Comparison of ENCODE assay signal across 19 mouse cellular contexts in genomic region chr17:83379366-83379765, GRCm38 (mm10). TPM values are rescaled to one million over a fixed set of nuclear protein-coding genes. Genes with fewer than 3 reads are reported as not detected.
DNase-seq lines count a peak whose midpoint lies in the region; ATAC-seq lines count a peak whose summit lies in the region.
"Had no signal": no experiment of that assay in that cellular context is flagged by ENCODE, and none has a peak within 500 bp of the region (broad histone marks: within the 10 kb centered on the region; RNA-seq: fewer than 3 reads in every experiment).

No protein-coding gene starts in this region.

- no peak overlapping the region for H3K4me3 ChIP-seq in midbrain, embryonic 13.5 days (replicated peaks)
- no peak overlapping the region for H3K4me3 ChIP-seq in midbrain, embryonic 15.5 days
- H3K4me3 ChIP-seq: embryonic facial prominence, embryonic 13.5 days; embryonic facial prominence, embryonic 15.5 days; erythroblast, embryonic 14.5 days; forebrain, embryonic 10.5 days; forebrain, embryonic 12.5 days had no signal

- no peak overlapping the region for H3K9ac ChIP-seq in midbrain, embryonic 13.5 days (replicated peaks)
- H3K9ac ChIP-seq in midbrain, embryonic 15.5 days = no peak overlapping the region
- H3K9ac ChIP-seq: embryonic facial prominence, embryonic 13.5 days; embryonic facial prominence, embryonic 15.5 days; forebrain, embryonic 12.5 days had no signal

- H3K9me3 ChIP-seq in midbrain, embryonic 13.5 days = no peaks in the 10 kb centered on the region
- H3K9me3 ChIP-seq in midbrain, embryonic 15.5 days = no peaks in the 10 kb centered on the region
- H3K9me3 ChIP-seq: embryonic facial prominence, embryonic 13.5 days; embryonic facial prominence, embryonic 15.5 days; forebrain, embryonic 10.5 days; forebrain, embryonic 12.5 days had no signal

- no peaks in the 10 kb centered on the region for H3K27me3 ChIP-seq in midbrain, embryonic 13.5 days
- no peaks in the 10 kb centered on the region for H3K27me3 ChIP-seq in midbrain, embryonic 15.5 days (replicated peaks)
- H3K27me3 ChIP-seq: embryonic facial prominence, embryonic 13.5 days; embryonic facial prominence, embryonic 15.5 days; forebrain, embryonic 12.5 days had no signal

- H3K36me3 ChIP-seq in midbrain, embryonic 13.5 days = no peaks in the 10 kb centered on the region
- H3K36me3 ChIP-seq in midbrain, embryonic 15.5 days (replicated peaks) = no peaks in the 10 kb centered on the region
- H3K36me3 ChIP-seq: embryonic facial prominence, embryonic 13.5 days; embryonic facial prominence, embryonic 15.5 days; forebrain, embryonic 10.5 days; forebrain, embryonic 12.5 days had no signal

- H3K4me1 ChIP-seq in midbrain, embryonic 13.5 days (replicated peaks) = peaks cover 17% of the 10 kb centered on the region
- H3K4me1 ChIP-seq in midbrain, embryonic 15.5 days = peaks cover 17% of the 10 kb centered on the region

- peak; percentile 55; the same call in 1 of the 2 replicates for ATAC-seq in frontal cortex, adult (ENCODE audit: low TSS enrichment)
- ATAC-seq in midbrain, embryonic 13.5 days = no peak
- ATAC-seq in midbrain, embryonic 15.5 days (replicated peaks) = no peak; the same call in 1 of the 2 replicates

- H3K4me2 ChIP-seq in midbrain, embryonic 13.5 days (replicated peaks) = no peak overlapping the region
- H3K4me2 ChIP-seq in midbrain, embryonic 15.5 days = no peak overlapping the region
- H3K4me2 ChIP-seq: embryonic facial prominence, embryonic 13.5 days; embryonic facial prominence, embryonic 15.5 days; forebrain, embryonic 12.5 days had no signal

- 97% methylated on average over 2 of the region's 2 CpGs for WGBS in midbrain, embryonic 13.5 days
- WGBS in midbrain, embryonic 15.5 days = 91% methylated on average over 2 of the region's 2 CpGs

- H3K27ac ChIP-seq in midbrain, embryonic 13.5 days = peak overlapping the region; percentile 39
- no peak overlapping the region for H3K27ac ChIP-seq in midbrain, embryonic 15.5 days
- H3K27ac ChIP-seq: embryonic facial prominence, embryonic 13.5 days; embryonic facial prominence, embryonic 15.5 days; forebrain, embryonic 10.5 days; forebrain, embryonic 12.5 days had no signal

- no peak for DNase-seq in frontal cortex, postnatal 36 days (ENCODE audit: low spot score in 2 of 2)
- no peak for DNase-seq in right cerebral cortex, postnatal 36 days (ENCODE audit: low spot score in 2 of 2)
- DNase-seq: adrenal gland, postnatal 10 days; adrenal gland, postnatal 25 days; cerebellum, adult 11 months; cerebellum, adult 18-20 months; cerebellum, adult 8-10 months; cerebellum, adult 9-11 months; cerebellum, postnatal 14 days; cerebellum, postnatal 36 days; embryo, embryonic 11 days had no signal

RNA-seq across cellular contexts. Expression of gene Eml4, which starts 28.6 kb away (rescaled TPM):
- polyA plus RNA-seq in midbrain, embryonic 13.5 days (2015; fragmentation: Nextera tagmentation; extraction: Ambion mirVana) = 29.2 and 35.1 TPM in 2 replicates
- polyA plus RNA-seq in midbrain, embryonic 15.5 days (2015; fragmentation: Nextera tagmentation; extraction: Ambion mirVana) = 34.0 and 35.2 TPM in 2 replicates
